Mouse (Mus musculus): Measurements from ENCODE around the gene Smarcd1.

DNA sequence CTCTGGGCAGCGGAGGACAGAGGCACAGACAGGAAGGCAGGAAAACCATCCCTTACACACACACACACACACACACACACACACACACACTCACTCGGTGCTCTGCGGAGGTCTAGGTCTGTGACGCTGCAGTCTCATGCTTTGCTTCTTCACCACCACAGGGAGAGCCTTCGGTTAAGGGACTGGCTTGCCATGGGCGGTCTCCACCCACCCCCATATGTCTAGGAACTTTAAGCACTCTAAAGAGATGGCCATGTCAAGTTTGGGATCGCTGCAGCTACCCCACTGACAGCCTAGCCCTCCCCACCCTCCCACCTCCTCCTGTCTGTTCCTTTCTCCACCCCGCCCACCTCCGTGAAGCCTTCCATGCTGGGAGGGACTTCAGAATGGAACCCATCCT lies 46.0 kb upstream of the Smarcd1 start:
- TF ChIP-seq CTCF (IDR thresholded peaks at IDR 0.05; ENCODE audit: low read depth, low read length) = no peak
- TF ChIP-seq GATA2 (IDR thresholded peaks at IDR 0.05; ENCODE audit: borderline replicate concordance, low read depth, low read length) = no peak
- no peak for TF ChIP-seq GATA1 (IDR thresholded peaks at IDR 0.05; ENCODE audit: borderline replicate concordance, low read length)
- TF ChIP-seq POLR2AphosphoS5 (IDR thresholded peaks at IDR 0.05; ENCODE audit: insufficient replicate concordance, low read depth, low read length) = no peak
- TF ChIP-seq TAL1 (conservative IDR thresholded peaks at IDR 0.05; ENCODE audit: low read depth, low read length) = no peak
